Mouse (Mus musculus): ENCODE data around the gene Khk.
A peak's percentile ranks its signal among the peaks of the same experiment; 100 is the strongest.

Gene Khk

GRCm38 (mm10) chr5:30913060-30913841, 8.0 kb upstream of the Khk start, which contains the start of gene Emilin1:
Gene Emilin1, plus strand, starts transcription at chr5:30913402.
- no peak for DNase-seq (ENCODE audit: low read depth, low spot score)

DNA sequence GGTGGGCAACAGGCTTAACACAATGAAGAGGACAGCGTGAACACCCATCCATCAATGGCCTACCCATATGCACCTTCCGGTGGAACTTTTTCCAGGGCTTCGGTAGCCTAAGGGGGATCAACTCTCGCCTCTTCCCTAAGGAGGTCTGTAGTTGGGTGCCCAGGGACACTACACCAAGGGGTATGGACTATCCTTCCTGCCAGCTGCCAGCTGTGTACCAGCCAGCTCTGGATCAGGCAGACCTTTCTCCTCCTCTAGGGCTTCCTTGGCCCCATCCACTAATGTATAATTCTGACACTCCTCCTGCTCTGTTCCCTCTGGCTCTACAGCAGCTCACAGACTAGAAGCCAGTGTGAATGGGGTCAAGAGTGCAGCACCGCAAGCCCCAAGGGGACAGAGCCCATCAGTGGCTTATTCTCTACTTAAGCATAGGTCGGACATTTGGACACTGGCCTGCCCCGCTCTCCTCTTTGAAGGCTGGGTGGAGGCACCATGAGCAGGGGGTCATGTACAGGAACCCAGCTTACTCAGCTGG, 7.1 kb upstream of the Khk start:
- DNase-seq (ENCODE audit: low read depth, low spot score) = no peak

- DNase-seq (ENCODE audit: low read depth, low spot score) = no peak
Observed at GRCm38 (mm10) chr5:30914849-30915248, 6.4 kb upstream of the Khk start.

GRCm38 (mm10) chr5:30915456-30915855, 5.8 kb upstream of the Khk start:
- no peak for DNase-seq (ENCODE audit: low read depth, low spot score)

DNA sequence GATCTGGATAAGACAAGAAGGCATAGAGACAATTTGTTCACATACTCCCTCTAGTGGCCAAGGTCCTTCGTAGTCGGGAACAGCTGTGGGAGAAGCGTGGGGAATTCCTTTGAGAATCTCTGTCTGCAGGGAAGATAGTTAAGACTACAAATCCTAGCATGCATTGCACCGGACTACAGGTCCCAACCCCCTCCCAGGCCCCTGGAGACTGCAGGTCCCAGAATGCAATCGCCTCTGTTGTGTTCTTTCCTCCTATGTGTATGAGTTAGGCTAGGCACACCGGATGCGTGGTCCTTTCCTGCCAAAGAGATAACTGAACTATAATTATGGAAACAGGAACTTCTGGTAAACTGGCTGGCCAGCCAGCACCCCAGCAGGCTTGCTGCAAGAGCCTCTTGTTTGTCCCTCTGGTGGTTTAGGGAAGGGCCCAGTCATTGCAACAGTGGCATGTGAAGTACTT, 5.2 kb upstream of the Khk start:
- peak; percentile 79 for DNase-seq (ENCODE audit: low read depth, low spot score)

GRCm38 (mm10) chr5:30916841-30917240, 4.4 kb upstream of the Khk start:
- DNase-seq (ENCODE audit: low read depth, low spot score) = no peak

DNA sequence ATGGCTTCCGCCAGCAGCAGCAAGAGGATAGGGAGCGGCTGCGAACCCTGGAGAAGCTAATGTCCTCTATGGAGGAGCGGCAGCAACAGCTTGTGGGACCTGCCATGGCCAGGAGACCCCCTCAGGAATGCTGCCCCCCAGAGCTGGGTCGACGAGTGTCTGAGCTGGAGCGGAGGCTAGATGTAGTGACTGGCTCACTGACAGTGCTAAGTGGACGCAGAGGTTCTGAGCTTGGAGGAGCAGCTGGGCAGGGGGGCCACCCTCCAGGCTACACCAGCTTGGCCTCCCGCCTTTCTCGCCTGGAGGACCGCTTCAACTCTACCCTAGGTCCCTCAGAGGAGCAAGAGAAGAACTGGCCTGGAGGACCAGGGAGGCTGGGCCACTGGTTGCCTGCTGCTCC, 3.9 kb upstream of the Khk start:
- no peak for DNase-seq (ENCODE audit: low read depth, low spot score)

- no peak for DNase-seq (ENCODE audit: low read depth, low spot score)
Observed at GRCm38 (mm10) chr5:30917891-30918670, 3.1 kb upstream of the Khk start.

DNA sequence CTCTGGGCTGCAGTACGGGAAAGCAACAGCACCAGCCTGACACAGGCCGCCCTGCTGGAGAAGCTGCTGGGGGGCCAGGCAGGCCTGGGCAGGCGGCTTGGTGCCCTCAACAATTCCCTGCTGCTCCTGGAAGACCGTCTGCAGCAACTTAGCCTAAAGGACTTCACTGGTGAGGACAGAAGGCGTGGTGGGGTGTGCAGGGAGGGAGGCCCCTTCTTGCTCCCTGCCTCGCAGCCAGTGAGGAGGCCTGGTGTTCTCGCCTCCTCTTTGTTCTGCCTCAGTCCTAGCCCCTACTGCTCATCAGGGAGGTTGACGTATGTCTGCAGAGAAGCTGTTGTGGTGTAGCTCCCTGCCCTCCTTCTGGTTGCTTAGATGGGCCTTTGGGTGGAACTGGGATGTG, 2.5 kb upstream of the Khk start:
- DNase-seq (ENCODE audit: low read depth, low spot score) = no peak

- no peak for DNase-seq (ENCODE audit: low read depth, low spot score)
Observed at GRCm38 (mm10) chr5:30919831-30920614, 1.2 kb upstream of the Khk start.

DNA sequence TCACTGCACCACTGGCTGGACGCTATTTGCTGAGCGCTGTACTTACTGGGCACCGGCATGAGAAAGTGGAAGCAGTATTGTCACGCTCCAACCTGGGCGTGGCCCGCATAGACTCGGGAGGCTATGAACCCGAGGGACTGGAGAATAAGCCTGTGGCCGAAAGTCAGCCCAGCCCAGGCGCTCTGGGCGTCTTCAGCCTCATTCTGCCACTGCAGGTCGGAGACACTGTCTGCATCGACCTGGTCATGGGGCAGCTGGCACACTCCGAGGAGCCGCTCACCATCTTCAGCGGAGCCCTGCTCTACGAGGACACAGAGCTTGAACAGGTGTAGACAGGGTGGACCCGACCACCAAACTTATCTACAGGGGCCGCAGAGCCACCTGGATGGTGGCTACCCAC, 610 bp upstream of the Khk start:
- DNase-seq (ENCODE audit: low read depth, low spot score) = no peak

GRCm38 (mm10) chr5:30922581-30923041, 1.4 kb downstream of the Khk start:
- DNase-seq (ENCODE audit: low read depth, low spot score) = no peak

GRCm38 (mm10) chr5:30923119-30923518, 1.9 kb downstream of the Khk start:
- DNase-seq (ENCODE audit: low read depth, low spot score) = no peak

- no peak for DNase-seq (ENCODE audit: low read depth, low spot score)
Observed at GRCm38 (mm10) chr5:30924614-30925013, 3.4 kb downstream of the Khk start.

- no peak for DNase-seq (ENCODE audit: low read depth, low spot score)
Observed at GRCm38 (mm10) chr5:30925217-30925616, 4.0 kb downstream of the Khk start.

DNA sequence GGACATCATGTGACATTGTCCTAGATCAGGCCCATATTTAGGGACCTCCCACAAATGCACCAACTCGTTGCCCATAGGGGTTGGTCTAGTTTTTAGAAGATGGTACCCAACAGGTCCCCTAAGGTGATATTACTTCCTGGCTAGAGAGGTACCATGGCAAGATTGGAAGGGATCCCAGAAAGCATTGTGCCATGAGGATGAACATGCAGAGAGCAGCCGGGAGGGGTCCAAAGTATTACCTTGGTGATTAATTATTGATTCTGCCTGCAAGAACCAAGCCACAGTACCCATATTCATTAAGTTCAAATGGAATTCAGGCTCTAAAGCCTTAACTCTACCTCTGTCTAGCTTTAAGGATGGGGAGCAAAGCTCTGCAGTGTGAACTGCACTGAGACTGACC, 4.8 kb downstream of the Khk start:
- DNase-seq (ENCODE audit: low read depth, low spot score) = no peak

- DNase-seq (ENCODE audit: low read depth, low spot score) = no peak
Observed at GRCm38 (mm10) chr5:30927945-30928529, 6.8 kb downstream of the Khk start.

GRCm38 (mm10) chr5:30930121-30930520, 8.9 kb downstream of the Khk start:
- peak; percentile 79 for DNase-seq (ENCODE audit: low read depth, low spot score)

GRCm38 (mm10) chr5:30930846-30931245, 9.6 kb downstream of the Khk start:
- no peak for DNase-seq (ENCODE audit: low read depth, low spot score)

- no peak for DNase-seq (ENCODE audit: low read depth, low spot score)
Observed at GRCm38 (mm10) chr5:30931378-30931777, 10.1 kb downstream of the Khk start.

- no peak for DNase-seq (ENCODE audit: low read depth, low spot score)
Observed at GRCm38 (mm10) chr5:30933705-30934104, 12.5 kb downstream of the Khk start.
